Mouse (Mus musculus): ENCODE results near the gene Clasp2.

- TF ChIP-seq CTCF (conservative IDR thresholded peaks at IDR 0.05; ENCODE audit: low read length) (no peak), POU5F1 (IDR thresholded peaks at IDR 0.05; ENCODE audit: borderline replicate concordance, low read length) (no peak), NANOG (IDR thresholded peaks at IDR 0.05; ENCODE audit: borderline replicate concordance, low read length) (no peak)
Observed at GRCm38 (mm10) chr9:113782362-113783005, 41.2 kb downstream of the Clasp2 start.
